Mouse (Mus musculus) hindbrain, embryonic 11.5 days (tissue): ENCODE results near the gene Gm4744. TPM values are rescaled to one million over a fixed set of nuclear protein-coding genes. Genes with fewer than 3 reads are reported as not detected.
"Not testable (repeated sequence)": the region's sequence is repeated elsewhere in the genome, so short reads cannot be mapped to it uniquely, and the experiment has no call there.

ENCODE experiments used
- ATAC-seq: fragments of 200-750 bp; cut with Nextera tagmentation; 2 replicates; pipeline ENCODE4 v1.8.0; 2017; ENCODE audit warnings: mild to moderate bottlenecking, moderate TSS enrichment, moderate library complexity; ENCODE audit not compliant: low FRiP score
- DNase-seq: peaks from one replicate; pipeline ENCODE4 v3.0.0-alpha.2; 2015; ENCODE audit warnings: low spot score
- H3K27ac ChIP-seq: fragments of 300-500 bp; sonication (generic); 2 replicates; pipeline ENCODE4 v1.5.1; 2014; ENCODE audit warnings: mild to moderate bottlenecking, low read depth, low read length
- H3K27me3 ChIP-seq: fragments of 300-500 bp; sonication (generic); 2 replicates; pipeline ENCODE4 v1.6.1; 2014; ENCODE audit warnings: mild to moderate bottlenecking, low read length, moderate library complexity, mixed read lengths; ENCODE audit not compliant: control insufficient read depth, insufficient read depth
- H3K36me3 ChIP-seq: fragments of 300-500 bp; sonication (generic); 2 replicates; pipeline ENCODE4 v1.6.1; 2014; ENCODE audit warnings: mild to moderate bottlenecking, low read length, moderate library complexity, mixed read lengths; ENCODE audit not compliant: control insufficient read depth, insufficient read depth
- H3K4me1 ChIP-seq: fragments of 300-500 bp; sonication (generic); replicated peaks from 2 replicates; pipeline ENCODE4 v1.6.1; 2014; ENCODE audit warnings: low read length, mixed read lengths; ENCODE audit not compliant: control insufficient read depth, insufficient read depth
- H3K4me2 ChIP-seq: fragments of 300-500 bp; sonication (generic); replicated peaks from 2 replicates; pipeline ENCODE4 v1.6.1; 2014; ENCODE audit warnings: mild to moderate bottlenecking, low read depth, low read length
- H3K4me3 ChIP-seq: fragments of 300-500 bp; sonication (generic); 2 replicates; pipeline ENCODE4 v1.5.1; 2014; ENCODE audit warnings: low read depth, low read length
- H3K9ac ChIP-seq: fragments of 300-500 bp; sonication (generic); 2 replicates; pipeline ENCODE4 v1.6.1; 2014; ENCODE audit warnings: low read depth, low read length
- H3K9me3 ChIP-seq: fragments of 300-500 bp; sonication (generic); 2 replicates; pipeline ENCODE4 v1.6.1; 2016; ENCODE audit warnings: low read length; ENCODE audit not compliant: control insufficient read depth
- WGBS: fragments of 180-500 bp; shearing (Covaris S2); extraction: QIAGEN DNeasy Blood & Tissue Kit; methylation state at CpG from one replicate; pipeline ENCODE4 v1.1.7; 2014; 5-methylcytosine and 5-hydroxymethylcytosine counted together
- polyA plus RNA-seq: library from polyadenylated mRNA; unstranded; fragments of >200 nt; fragmentation: Nextera tagmentation; extraction: Ambion mirVana; gene quantifications from 2 replicates; pipeline ENCODE4 v1.2.1, GENCODE M21; 2014

Gene Gm4744
- polyA plus RNA-seq, result not detected in 2 replicates

DNA sequence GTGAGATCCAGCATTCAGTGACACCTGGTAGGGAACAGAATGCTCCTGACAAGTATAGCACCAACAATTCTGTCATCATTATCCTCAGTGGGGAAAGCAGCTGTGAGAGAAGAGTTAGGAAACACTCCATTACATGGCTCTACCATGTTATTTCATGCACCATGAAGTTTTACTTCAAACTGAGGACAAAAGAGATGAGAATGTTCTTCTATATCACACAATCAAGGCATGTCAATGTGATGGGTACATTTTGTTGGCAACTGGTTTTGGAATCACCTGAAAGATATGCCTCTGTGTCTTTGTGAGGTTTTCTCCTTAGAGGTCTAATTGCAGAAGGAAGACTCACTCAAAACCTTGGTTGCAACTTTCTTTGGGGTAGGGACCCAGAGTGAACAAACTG lies at the start of gene Gm4744:
Gene Gm4744 (minus strand): TSS at position 101 of the 400 bp plus-strand sequence.
- ATAC-seq, result no peak
- H3K4me2 ChIP-seq, result no peak within 1 kb of the TSS
- DNase-seq, result no peak

GRCm38 (mm10) chr6:40999379-40999778 lies 47.7 kb upstream of the Gm4744 start, which contains the start of gene Gm2663:
Gene Gm2663, minus strand, starts transcription at chr6:40999479.
- not testable (repeated sequence) for H3K4me2 ChIP-seq, H3K27me3 ChIP-seq, H3K4me1 ChIP-seq, H3K4me3 ChIP-seq, H3K9ac ChIP-seq, H3K36me3 ChIP-seq, H3K9me3 ChIP-seq, ATAC-seq, DNase-seq, H3K27ac ChIP-seq

More for the DNA sequence above, at the start of gene Gm4744:
- H3K27ac ChIP-seq, result no peak within 1 kb of the TSS
- no peaks in the 10 kb centered on the region for H3K27me3 ChIP-seq
- no peaks in the 10 kb centered on the region for H3K4me1 ChIP-seq
- no peaks in the 10 kb centered on the region for H3K36me3 ChIP-seq
- no peak within 1 kb of the TSS for H3K9ac ChIP-seq
- no peaks in the 10 kb centered on the region for H3K9me3 ChIP-seq
- no peak within 1 kb of the TSS for H3K4me3 ChIP-seq

DNA sequence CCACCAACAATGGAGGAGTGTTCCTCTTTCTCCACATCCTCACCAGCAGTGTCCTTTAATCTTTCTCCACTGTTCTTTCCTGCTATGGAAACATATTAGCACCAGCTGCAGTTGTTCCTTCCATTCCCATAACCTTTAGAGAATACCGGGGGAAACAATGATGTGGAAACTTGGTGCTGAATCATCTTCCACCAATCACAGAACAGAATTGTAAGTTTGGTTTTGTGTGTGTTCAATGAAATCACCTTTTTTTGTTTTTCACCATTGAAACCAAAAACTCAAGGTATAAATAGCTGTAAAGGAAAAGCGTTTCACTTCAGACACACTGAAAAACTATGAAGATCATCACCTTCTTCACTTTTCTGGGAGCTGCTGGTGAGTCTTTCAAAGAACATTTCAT lies 12.8 kb upstream of the Gm4744 start, which contains the start of gene 1810009J06Rik:
Gene 1810009J06Rik (plus strand): TSS at position 301 of the 400 bp plus-strand sequence.
- WGBS, result 93% methylated on average over 2 of the region's 2 CpGs
- not testable (repeated sequence) for H3K27ac ChIP-seq, DNase-seq

GRCm38 (mm10) chr6:40953716-40954115 lies 2.0 kb upstream of the Gm4744 start:
- Histone ChIP-seq H3K27me3 (no peaks in the 10 kb centered on the region), H3K9ac (no peak overlapping the region), H3K4me3 (no peak overlapping the region), H3K4me2 (no peak overlapping the region), H3K9me3 (no peaks in the 10 kb centered on the region), H3K27ac (no peak overlapping the region), H3K4me1 (no peaks in the 10 kb centered on the region), H3K36me3 (no peaks in the 10 kb centered on the region)
- WGBS, result 66% methylated on average over 2 of the region's 2 CpGs
- no peak for DNase-seq
- ATAC-seq, result no peak

More for the DNA sequence above, 12.8 kb upstream of the Gm4744 start, which contains the start of gene 1810009J06Rik:
- H3K36me3 ChIP-seq, ATAC-seq, H3K4me2 ChIP-seq, H3K4me3 ChIP-seq, H3K9me3 ChIP-seq, H3K9ac ChIP-seq, H3K27me3 ChIP-seq, H3K4me1 ChIP-seq: not testable (repeated sequence)

DNA sequence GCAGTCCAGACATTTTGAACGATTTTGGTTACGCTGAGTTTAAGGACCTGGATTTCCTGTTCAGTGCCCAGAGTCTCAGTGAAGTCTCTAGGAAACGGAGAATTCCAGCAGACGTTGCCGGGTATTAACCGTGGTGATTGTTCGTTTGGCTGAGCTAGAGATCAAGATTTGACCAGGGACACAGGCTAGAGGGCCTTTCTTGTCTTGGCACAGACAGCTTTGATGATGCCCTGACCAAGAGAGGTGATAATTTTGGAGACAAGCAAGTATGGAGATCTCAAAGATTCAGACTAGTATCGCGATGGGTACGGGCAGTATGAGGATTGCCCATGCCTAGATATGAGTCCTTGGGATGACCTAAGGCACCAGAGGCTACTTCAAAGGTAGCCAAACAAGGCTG lies 11.2 kb downstream of the Gm4744 start, which contains the start of gene 1700074P13Rik:
Gene 1700074P13Rik (minus strand): TSS at position 101 of the 400 bp plus-strand sequence.
- no peaks in the 10 kb centered on the region for H3K27me3 ChIP-seq
- no peak within 1 kb of the TSS for H3K9ac ChIP-seq
- ATAC-seq (no peak), DNase-seq (no peak)
- no peak within 1 kb of the TSS for H3K4me2 ChIP-seq
- no peak within 1 kb of the TSS for H3K4me3 ChIP-seq
- H3K4me1 ChIP-seq, result no peaks in the 10 kb centered on the region
- H3K36me3 ChIP-seq, result no peaks in the 10 kb centered on the region
- WGBS, result 93% methylated on average over 10 of the region's 10 CpGs
- H3K9me3 ChIP-seq, result no peaks in the 10 kb centered on the region
- H3K27ac ChIP-seq, result no peak within 1 kb of the TSS

GRCm38 (mm10) chr6:40919954-40920353 lies 31.7 kb downstream of the Gm4744 start:
- ATAC-seq (no peak), DNase-seq (no peak)
- Histone ChIP-seq H3K4me1 (no peaks in the 10 kb centered on the region), H3K27ac (no peak overlapping the region), H3K4me3 (no peak overlapping the region), H3K9ac (no peak overlapping the region), H3K4me2 (no peak overlapping the region), H3K9me3 (no peaks in the 10 kb centered on the region), H3K36me3 (no peaks in the 10 kb centered on the region), H3K27me3 (no peaks in the 10 kb centered on the region)
- 88% methylated on average over 4 of the region's 4 CpGs for WGBS

GRCm38 (mm10) chr6:40900287-40900686 lies 51.4 kb downstream of the Gm4744 start, which contains the start of gene Prss58:
Gene Prss58, minus strand, starts transcription at chr6:40900387.
- ATAC-seq (no peak), DNase-seq (no peak)
- Histone ChIP-seq H3K4me3 (no peak within 1 kb of the TSS), H3K4me1 (no peaks in the 10 kb centered on the region), H3K4me2 (no peak within 1 kb of the TSS), H3K36me3 (no peaks in the 10 kb centered on the region), H3K9ac (no peak within 1 kb of the TSS), H3K9me3 (no peaks in the 10 kb centered on the region), H3K27ac (no peak within 1 kb of the TSS), H3K27me3 (no peaks in the 10 kb centered on the region)

Other genes with a start within 250 kb of the Gm4744 start
- not detected in 2 replicates for gene Moxd2, start 64.4 kb downstream of the Gm4744 start, polyA plus RNA-seq
- not detected in 2 replicates for gene Prss58, start 51.5 kb downstream of the Gm4744 start, polyA plus RNA-seq
- not detected in 2 replicates for gene 1700074P13Rik, start 11.3 kb downstream of the Gm4744 start, polyA plus RNA-seq
- gene 1810009J06Rik, start 12.9 kb upstream of the Gm4744 start, polyA plus RNA-seq, result not detected in 2 replicates
- not detected in 2 replicates for gene Gm2663, start 47.6 kb upstream of the Gm4744 start, polyA plus RNA-seq
- not detected in 2 replicates for gene 2210010C04Rik, start 83.6 kb upstream of the Gm4744 start, polyA plus RNA-seq